Mouse (Mus musculus): ENCODE results near the gene Selenos. TPM values are rescaled to one million over a fixed set of nuclear protein-coding genes. Genes with fewer than 3 reads are reported as not detected.

The Selenos gene
- total RNA-seq, 2 experiments from 2014 or later: 31.1 to 36.9 TPM

Other genes starting within 250 kb of the Selenos start
- 10 to 100 TPM; 45.7 to 56.1 TPM for gene Pcsk6, start 217.9 kb upstream of the Selenos start, total RNA-seq (2021)
- not detected for gene Gm45213, start 36.0 kb upstream of the Selenos start, total RNA-seq (2021)
- 10 to 100 TPM; 20.2 to 22.5 TPM for gene Snrpa1, start 20.6 kb upstream of the Selenos start, total RNA-seq (2021)
- 10 to 100 TPM; 14.4 to 16.8 TPM for gene Chsy1, start 29.9 kb downstream of the Selenos start, total RNA-seq (2021)

All from heart, postnatal 25 days (tissue).